Mouse (Mus musculus): ENCODE results near the gene Cd37. TPM values are rescaled to one million over a fixed set of nuclear protein-coding genes. Genes with fewer than 3 reads are reported as not detected.

Cd37 gene
- polyA plus RNA-seq, 1 experiment, result 84.1 TPM

DNA sequence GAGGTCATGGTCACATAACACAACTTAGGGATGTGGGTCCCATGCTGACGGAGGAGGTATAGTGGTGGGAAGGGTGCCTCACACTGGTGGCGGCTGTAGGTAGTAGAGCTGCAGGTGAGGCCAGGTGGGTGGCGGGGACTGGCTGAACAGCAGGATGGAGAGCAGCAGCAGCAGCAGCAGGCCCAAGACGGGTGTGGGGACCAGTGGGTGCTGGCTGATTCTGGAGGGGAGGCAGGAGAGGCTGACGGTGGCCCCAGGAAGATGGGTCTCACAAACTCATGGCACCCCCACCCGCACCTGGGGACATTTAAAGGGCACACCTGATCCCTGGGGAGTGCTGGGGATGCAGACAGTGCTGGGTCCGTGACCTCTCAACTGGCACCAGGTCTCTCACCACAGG lies 55.2 kb downstream of the Cd37 start:
- no peak for DNase-seq
- no peak for TF ChIP-seq POLR2A (IDR thresholded peaks at IDR 0.05; ENCODE audit: borderline replicate concordance, extremely low read depth, low read depth, low read length)
- no peak for TF ChIP-seq CTCF (IDR thresholded peaks at IDR 0.05; ENCODE audit: insufficient read depth, low read length)
- Histone ChIP-seq H3K4me3 (replicated peaks; ENCODE audit: extremely low read depth, low read depth, low read length) (no peak overlapping the region), H3K4me1 (ENCODE audit: control insufficient read depth, insufficient read depth, low read length) (no peaks in the 10 kb centered on the region; the same call in 1 of the 2 replicates)
- 76% methylated on average over 7 of the region's 7 CpGs for WGBS

Other genes starting within 250 kb of the Cd37 start
- gene Irf3, start 241.5 kb downstream of the Cd37 start, polyA plus RNA-seq (2012; rRNA removed), result 125 and 130 TPM in 2 replicates
- 37.1 and 38.3 TPM in 2 replicates for gene Bcl2l12, start 240.4 kb downstream of the Cd37 start, polyA plus RNA-seq (2012; rRNA removed)
- 76.2 and 76.8 TPM in 2 replicates for gene Scaf1, start 222.8 kb downstream of the Cd37 start, polyA plus RNA-seq (2012; rRNA removed)
- gene Rras, start 221.2 kb downstream of the Cd37 start, polyA plus RNA-seq (2012; rRNA removed), result 233 and 237 TPM in 2 replicates
- 11.1 and 15.9 TPM in 2 replicates for gene Prr12, start 186.2 kb downstream of the Cd37 start, polyA plus RNA-seq (2012; rRNA removed)
- gene Nosip, start 176.7 kb downstream of the Cd37 start, polyA plus RNA-seq (2012; rRNA removed), result 86.5 and 102 TPM in 2 replicates
- 82.5 and 90.6 TPM in 2 replicates for gene Prrg2, start 176.4 kb downstream of the Cd37 start, polyA plus RNA-seq (2012; rRNA removed)
- 172 and 174 TPM in 2 replicates for gene Rcn3, start 146.9 kb downstream of the Cd37 start, polyA plus RNA-seq (2012; rRNA removed)
- 112 and 120 TPM in 2 replicates for gene Fcgrt, start 135.3 kb downstream of the Cd37 start, polyA plus RNA-seq (2012; rRNA removed)
- gene Rps11, start 114.7 kb downstream of the Cd37 start, polyA plus RNA-seq (2012; rRNA removed), result 125 and 221 TPM in 2 replicates
- 1,255 and 1,630 TPM in 2 replicates for gene Rpl13a, start 110.4 kb downstream of the Cd37 start, polyA plus RNA-seq (2012; rRNA removed)
- gene Gm45713, start 102.9 kb downstream of the Cd37 start, polyA plus RNA-seq (2012; rRNA removed), result 3.1 TPM in 2 replicates
- gene Flt3l, start 102.7 kb downstream of the Cd37 start, polyA plus RNA-seq (2012; rRNA removed), result 151 and 195 TPM in 2 replicates
- 46.9 and 50.1 TPM in 2 replicates for gene Pih1d1, start 84.8 kb downstream of the Cd37 start, polyA plus RNA-seq (2012; rRNA removed)
- 48.6 and 58.5 TPM in 2 replicates for gene Aldh16a1, start 84.5 kb downstream of the Cd37 start, polyA plus RNA-seq (2012; rRNA removed)
- gene Slc17a7, start 75.2 kb downstream of the Cd37 start, polyA plus RNA-seq (2012; rRNA removed), result 2.4 and 2.7 TPM in 2 replicates
- 0.44 and 0.53 TPM in 2 replicates for gene Gfy, start 59.5 kb downstream of the Cd37 start, polyA plus RNA-seq (2012; rRNA removed)
- gene Pth2, start 58.1 kb downstream of the Cd37 start, polyA plus RNA-seq (2012; rRNA removed), result not detected in 2 replicates
- 3.3 and 4.1 TPM in 2 replicates for gene Ccdc155, start 34.2 kb downstream of the Cd37 start, polyA plus RNA-seq (2012; rRNA removed)
- gene Dkkl1, start 27.0 kb downstream of the Cd37 start, polyA plus RNA-seq (2012; rRNA removed), result 1.4 and 5.2 TPM in 2 replicates
- gene Tead2, start 23.4 kb downstream of the Cd37 start, polyA plus RNA-seq (2012; rRNA removed), result 37.6 and 44.1 TPM in 2 replicates
- 0.12 TPM in 1 of 2 replicates, not detected in the other for gene Slc6a16, start 2.0 kb upstream of the Cd37 start, polyA plus RNA-seq (2012; rRNA removed)
- gene Slc6a21, start 38.4 kb upstream of the Cd37 start, polyA plus RNA-seq (2012; rRNA removed), result not detected in 2 replicates
- gene Trpm4, start 94.7 kb upstream of the Cd37 start, polyA plus RNA-seq (2012; rRNA removed), result 41.8 and 44.8 TPM in 2 replicates
- gene Hrc, start 96.2 kb upstream of the Cd37 start, polyA plus RNA-seq (2012; rRNA removed), result 2.4 and 10.0 TPM in 2 replicates
- gene Ppfia3, start 127.9 kb upstream of the Cd37 start, polyA plus RNA-seq (2012; rRNA removed), result 1.2 and 3.7 TPM in 2 replicates
- gene Lin7b, start 131.5 kb upstream of the Cd37 start, polyA plus RNA-seq (2012; rRNA removed), result 1.4 and 2.2 TPM in 2 replicates
- 240 and 319 TPM in 2 replicates for gene Snrnp70, start 156.6 kb upstream of the Cd37 start, polyA plus RNA-seq (2012; rRNA removed)
- 0.23 and 2.3 TPM in 2 replicates for gene Kcna7, start 166.5 kb upstream of the Cd37 start, polyA plus RNA-seq (2012; rRNA removed)
- gene Ntf5, start 174.6 kb upstream of the Cd37 start, polyA plus RNA-seq (2012; rRNA removed), result 4.6 and 4.8 TPM in 2 replicates
- gene Lhb, start 181.7 kb upstream of the Cd37 start, polyA plus RNA-seq (2012; rRNA removed), result 26.5 and 33.4 TPM in 2 replicates
- 33.0 and 39.4 TPM in 2 replicates for gene Gys1, start 195.7 kb upstream of the Cd37 start, polyA plus RNA-seq (2012; rRNA removed)
- gene Ruvbl2, start 199.0 kb upstream of the Cd37 start, polyA plus RNA-seq (2012; rRNA removed), result 61.1 and 61.7 TPM in 2 replicates
- 2,878 and 3,367 TPM in 2 replicates for gene Ftl1, start 220.8 kb upstream of the Cd37 start, polyA plus RNA-seq (2012; rRNA removed)
- gene Bax, start 227.8 kb upstream of the Cd37 start, polyA plus RNA-seq (2012; rRNA removed), result 117 and 128 TPM in 2 replicates
- 0.11 and 0.17 TPM in 2 replicates for gene Tulp2, start 242.8 kb upstream of the Cd37 start, polyA plus RNA-seq (2012; rRNA removed)
- gene Gm45808, start 247.7 kb upstream of the Cd37 start, polyA plus RNA-seq (2012; rRNA removed), result not detected in 2 replicates
- gene Dhdh, start 249.7 kb upstream of the Cd37 start, polyA plus RNA-seq (2012; rRNA removed), result 4.4 and 5.4 TPM in 2 replicates